Mouse (Mus musculus) neural tube, embryonic 10.5 days (tissue): ENCODE measurements around the gene Rrp12.
"Not testable (repeated sequence)": the region's sequence is repeated elsewhere in the genome, so short reads cannot be mapped to it uniquely, and the experiment has no call there.

ENCODE experiments used
- DNase-seq: peaks from one replicate; pipeline ENCODE4 v3.0.0-alpha.2; 2017; ENCODE audit warnings: low spot score; ENCODE audit errors: extremely low spot score

The Rrp12 gene

GRCm38 (mm10) chr19:41906311-41907078 lies 10.5 kb upstream of the Rrp12 start:
- DNase-seq = no peak

DNA sequence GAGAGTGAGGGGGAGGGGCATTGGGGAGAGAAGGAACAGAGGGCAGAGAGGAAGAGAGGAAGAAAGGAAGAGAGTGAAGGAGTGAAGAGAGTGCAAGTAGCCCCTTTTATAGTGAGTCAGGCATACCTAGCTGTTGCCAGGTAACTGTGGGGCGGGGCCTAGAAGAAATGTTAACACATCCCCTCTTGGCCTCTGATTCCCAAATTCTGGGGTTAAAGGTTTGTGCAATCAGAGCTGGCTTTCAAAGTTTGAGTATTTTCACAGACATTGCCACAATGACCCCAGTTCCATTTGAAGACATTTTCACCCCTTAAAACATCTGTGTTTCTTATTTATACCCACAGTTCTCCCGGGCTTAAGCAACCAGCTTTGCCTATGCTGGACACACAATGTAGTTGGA lies 9.3 kb upstream of the Rrp12 start:
- no peak for DNase-seq

- DNase-seq = no peak
Observed at GRCm38 (mm10) chr19:41902848-41903593, 7.0 kb upstream of the Rrp12 start.

GRCm38 (mm10) chr19:41901696-41902095 lies 5.7 kb upstream of the Rrp12 start:
- no peak for DNase-seq

DNA sequence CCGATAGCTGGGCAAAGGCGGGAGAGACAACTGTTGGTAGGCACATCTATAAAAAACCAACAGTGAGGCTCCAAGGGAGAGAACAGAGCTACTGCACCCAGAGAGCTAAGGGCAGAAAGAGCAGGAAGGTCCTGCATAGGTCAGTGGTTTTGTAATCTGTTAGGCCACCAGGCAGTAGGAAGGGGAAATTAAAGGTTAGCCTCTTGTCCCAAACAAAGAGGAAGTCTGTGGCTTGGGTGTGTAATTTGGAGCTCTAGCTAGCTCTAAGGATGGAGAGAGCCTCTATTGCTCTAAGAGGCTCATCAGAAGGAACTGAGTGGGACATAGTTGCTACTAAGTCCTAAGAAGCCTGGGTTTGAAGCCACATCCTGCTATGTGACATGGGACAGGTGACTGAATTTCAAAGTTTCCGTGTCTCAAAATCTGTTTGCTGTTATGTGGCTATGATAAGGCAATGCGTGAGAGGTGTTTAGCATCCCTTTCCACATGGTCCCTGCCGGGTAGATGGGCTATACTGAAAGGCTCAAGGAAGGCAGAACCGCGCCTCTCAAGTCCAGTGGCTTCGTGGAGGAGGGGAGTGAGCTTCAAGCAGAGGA lies 4.6 kb upstream of the Rrp12 start:
- no peak for DNase-seq

- DNase-seq = no peak
Observed at GRCm38 (mm10) chr19:41898860-41899259, 2.9 kb upstream of the Rrp12 start.

DNA sequence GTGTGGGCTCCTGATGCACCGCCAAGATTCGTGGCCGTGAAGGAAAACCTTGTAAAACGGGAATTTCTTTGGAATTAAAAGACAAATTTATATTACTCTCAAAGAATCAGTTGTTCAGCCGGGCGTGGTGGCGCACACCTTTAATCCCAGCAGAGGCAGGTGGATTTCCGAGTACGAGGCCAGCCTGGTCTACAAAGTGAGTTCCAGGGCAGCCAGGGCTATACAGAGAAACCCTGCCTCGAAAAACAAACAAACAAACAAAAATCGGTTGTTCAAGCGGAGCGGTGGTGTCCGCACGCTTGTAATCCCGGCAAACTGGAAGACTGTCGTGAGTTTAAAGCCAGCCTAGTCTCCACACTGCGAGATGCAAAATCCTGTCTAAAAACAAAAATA lies 342 bp upstream of the Rrp12 start:
- no peak for DNase-seq

DNA sequence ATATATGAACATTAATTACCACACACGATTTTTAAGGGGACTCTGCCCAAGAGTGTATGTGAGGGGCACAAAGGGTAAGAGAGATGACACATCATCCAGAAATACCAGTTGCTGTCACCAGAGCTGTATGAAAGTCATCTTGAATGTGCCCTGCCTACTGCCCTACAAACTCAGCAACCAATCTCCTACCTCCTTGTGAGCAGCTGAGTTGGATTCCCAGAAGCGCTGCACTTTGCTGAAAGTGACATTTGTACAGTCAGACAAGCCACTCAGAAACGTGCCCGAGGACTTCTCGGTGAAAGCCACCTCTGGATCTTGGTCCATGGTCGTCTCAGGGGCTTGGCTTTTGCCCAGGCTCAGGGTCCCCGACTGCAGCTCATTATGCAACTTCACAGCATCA lies 1.0 kb downstream of the Rrp12 start:
- no peak for DNase-seq

DNA sequence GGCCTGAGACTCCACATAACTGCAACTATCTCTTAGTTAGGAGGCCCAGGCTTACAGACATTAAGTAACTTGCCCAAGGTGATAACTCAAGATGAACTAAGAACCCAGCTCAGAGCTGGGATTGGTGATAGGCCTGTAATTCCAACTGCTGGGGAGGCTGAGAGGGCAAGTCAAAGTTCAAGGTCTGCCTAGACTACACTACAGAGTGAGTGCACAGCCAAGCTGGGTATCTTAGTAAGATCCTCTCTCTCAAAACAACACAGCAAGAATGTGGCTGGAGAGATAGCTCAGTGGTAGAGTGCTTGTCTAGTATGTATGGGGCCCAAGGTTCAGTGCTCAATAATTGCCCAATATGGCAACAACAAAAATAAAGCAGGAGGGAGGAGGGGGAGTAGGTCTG lies 7.8 kb downstream of the Rrp12 start:
- no peak for DNase-seq

- no peak for DNase-seq
Observed at GRCm38 (mm10) chr19:41883882-41884281, 12.1 kb downstream of the Rrp12 start.

DNA sequence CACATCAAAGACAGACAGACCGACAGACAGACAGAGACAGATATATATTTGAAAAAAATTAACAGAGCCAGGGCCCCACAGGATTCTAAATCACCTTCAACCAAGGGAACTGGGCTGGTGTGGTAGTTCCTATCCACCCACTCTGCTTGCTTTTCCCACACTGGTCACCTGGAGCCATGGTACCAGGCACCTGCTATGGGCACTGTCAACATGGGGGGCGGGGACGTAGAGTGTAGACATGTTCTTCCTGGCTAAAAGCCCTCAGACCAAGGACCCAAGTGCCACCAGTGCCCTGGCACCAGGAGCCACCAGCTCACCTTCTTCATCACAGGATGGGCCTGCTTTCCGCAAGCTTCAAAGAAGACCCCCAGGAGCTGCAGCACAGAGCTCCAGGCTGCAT lies 14.1 kb downstream of the Rrp12 start:
- DNase-seq = no peak

DNA sequence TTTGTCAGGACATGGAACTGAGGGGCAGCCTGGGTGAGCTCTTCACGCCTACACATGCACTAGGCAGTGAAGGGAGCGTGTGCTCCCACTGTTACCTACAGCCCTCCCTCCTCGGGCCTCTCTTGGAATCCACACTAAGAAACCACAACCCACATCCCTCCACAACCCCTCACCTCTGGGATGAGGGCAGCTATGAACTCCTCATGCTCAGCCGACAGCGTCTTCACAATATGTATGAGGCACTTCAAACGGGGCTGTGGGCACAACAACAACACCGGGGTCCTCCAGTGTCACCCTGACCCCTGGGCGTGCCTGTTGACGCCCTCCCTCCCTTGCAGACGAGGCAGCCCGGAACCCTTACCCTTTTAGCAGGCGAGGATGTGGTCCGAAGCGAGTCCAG lies 21.6 kb downstream of the Rrp12 start:
- no peak for DNase-seq

- DNase-seq = no peak
Observed at GRCm38 (mm10) chr19:41872285-41872684, 23.7 kb downstream of the Rrp12 start.

- not testable (repeated sequence) for DNase-seq
Observed at GRCm38 (mm10) chr19:41869946-41870345, 26.0 kb downstream of the Rrp12 start.

GRCm38 (mm10) chr19:41869296-41869695 lies 26.7 kb downstream of the Rrp12 start:
- no peak for DNase-seq

DNA sequence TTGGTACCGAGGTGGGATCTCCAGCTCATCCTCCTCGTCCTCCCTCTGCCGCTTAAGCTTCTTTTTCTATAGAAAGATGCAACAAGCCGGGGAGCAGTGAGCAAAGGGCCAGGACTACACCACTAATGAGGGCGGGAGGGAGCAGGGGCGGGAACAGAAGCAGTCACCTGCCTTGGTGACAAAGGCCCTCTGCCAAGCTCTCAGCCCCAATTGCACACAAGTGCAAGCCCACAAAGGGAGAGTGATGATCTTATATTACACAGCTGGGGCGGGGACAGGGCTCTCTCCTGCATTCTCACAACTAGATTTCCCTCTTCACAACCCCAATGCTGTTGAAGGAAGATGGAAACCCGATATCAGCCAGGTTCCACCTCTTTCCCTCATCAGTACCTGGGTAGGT lies 29.3 kb downstream of the Rrp12 start:
- no peak for DNase-seq

GRCm38 (mm10) chr19:41857816-41858310 lies 38.1 kb downstream of the Rrp12 start:
- no peak for DNase-seq

GRCm38 (mm10) chr19:41857086-41857762 lies 38.7 kb downstream of the Rrp12 start:
- no peak for DNase-seq

- DNase-seq = no peak
Observed at GRCm38 (mm10) chr19:41852423-41852822, 43.5 kb downstream of the Rrp12 start.

- peak; percentile 24 for DNase-seq
Observed at GRCm38 (mm10) chr19:41850719-41851543, 45.0 kb downstream of the Rrp12 start.
